Mouse (Mus musculus): ENCODE measurements around the gene Mcur1.

The Mcur1 gene

GRCm38 (mm10) chr13:43564733-43565132 is 4.7 kb upstream of the Mcur1 start:
- DNase-seq: no peak

- DNase-seq: no peak
These were observed 2.7 kb upstream of the Mcur1 start for GRCm38 (mm10) chr13:43562726-43563125.

- DNase-seq: peak; percentile 86
These were observed 744 bp upstream of the Mcur1 start for GRCm38 (mm10) chr13:43560458-43561411.

GRCm38 (mm10) chr13:43558959-43559358 is 1.0 kb downstream of the Mcur1 start:
- DNase-seq: no peak

GRCm38 (mm10) chr13:43558357-43558756 is 1.6 kb downstream of the Mcur1 start:
- no peak for DNase-seq

GRCm38 (mm10) chr13:43556913-43557542 is 3.0 kb downstream of the Mcur1 start:
- no peak for DNase-seq

GRCm38 (mm10) chr13:43555321-43555720 is 4.7 kb downstream of the Mcur1 start:
- no peak for DNase-seq

- no peak for DNase-seq
These were observed 5.2 kb downstream of the Mcur1 start for GRCm38 (mm10) chr13:43554827-43555226.

- DNase-seq: no peak
These were observed 9.3 kb downstream of the Mcur1 start for GRCm38 (mm10) chr13:43550676-43551075.

- no peak for DNase-seq
These were observed 10.1 kb downstream of the Mcur1 start for GRCm38 (mm10) chr13:43549870-43550269.

GRCm38 (mm10) chr13:43549078-43549698 is 10.8 kb downstream of the Mcur1 start:
- DNase-seq: no peak

GRCm38 (mm10) chr13:43548617-43549016 is 11.4 kb downstream of the Mcur1 start:
- DNase-seq: peak; percentile 86

- peak; percentile 84 for DNase-seq
These were observed 13.1 kb downstream of the Mcur1 start for GRCm38 (mm10) chr13:43546861-43547260.

- DNase-seq: no peak
These were observed 19.7 kb downstream of the Mcur1 start for GRCm38 (mm10) chr13:43540205-43540815.

GRCm38 (mm10) chr13:43539409-43539808 is 20.6 kb downstream of the Mcur1 start:
- peak; percentile 67 for DNase-seq

GRCm38 (mm10) chr13:43537854-43538253 is 22.1 kb downstream of the Mcur1 start:
- DNase-seq: no peak

GRCm38 (mm10) chr13:43534015-43534414 is 26.0 kb downstream of the Mcur1 start:
- no peak for DNase-seq

- peak; percentile 77 for DNase-seq
These were observed 28.9 kb downstream of the Mcur1 start for GRCm38 (mm10) chr13:43530832-43531693.

GRCm38 (mm10) chr13:43530129-43530831 is 29.7 kb downstream of the Mcur1 start:
- no peak for DNase-seq

GRCm38 (mm10) chr13:43526289-43526688 is 33.7 kb downstream of the Mcur1 start:
- no peak for DNase-seq

- DNase-seq: no peak
These were observed 34.4 kb downstream of the Mcur1 start for GRCm38 (mm10) chr13:43525363-43526134.
